ENCODE assay signal across 13 mouse cellular contexts in genomic region chr1:92051489-92052062, GRCm38 (mm10).
DNase-seq lines count a peak whose midpoint lies in the region; ATAC-seq lines count a peak whose summit lies in the region.
"Had no signal": no experiment of that assay in that cellular context is flagged by ENCODE, and none has a peak within 500 bp of the region (broad histone marks: within the 10 kb centered on the region; RNA-seq: fewer than 3 reads in every experiment).

No protein-coding gene starts in this region.

- H3K27ac ChIP-seq in midbrain, embryonic 15.5 days: no peak overlapping the region
- H3K27ac ChIP-seq in midbrain, embryonic 14.5 days (replicated peaks; ENCODE audit: low read depth, low read length): no peak overlapping the region
- no peak overlapping the region; the same call in 1 of the 2 replicates for H3K27ac ChIP-seq in lung, embryonic 15.5 days
- H3K27ac ChIP-seq: limb, embryonic 10.5 days; midbrain, embryonic 12.5 days; neural tube, embryonic 15.5 days had no signal

- no peak overlapping the region for H3K9ac ChIP-seq in midbrain, embryonic 15.5 days
- H3K9ac ChIP-seq in midbrain, embryonic 14.5 days (replicated peaks; ENCODE audit: low read length): no peak overlapping the region
- H3K9ac ChIP-seq in lung, embryonic 15.5 days: no peak overlapping the region
- H3K9ac ChIP-seq: midbrain, embryonic 12.5 days; neural tube, embryonic 15.5 days had no signal

- no peak overlapping the region for H3K4me2 ChIP-seq in midbrain, embryonic 15.5 days
- no peak overlapping the region for H3K4me2 ChIP-seq in midbrain, embryonic 14.5 days (ENCODE audit: low read length)
- H3K4me2 ChIP-seq in lung, embryonic 15.5 days: no peak overlapping the region
- H3K4me2 ChIP-seq: midbrain, embryonic 12.5 days; neural tube, embryonic 15.5 days had no signal

- H3K27me3 ChIP-seq in midbrain, embryonic 15.5 days (replicated peaks): no peaks in the 10 kb centered on the region
- H3K27me3 ChIP-seq in midbrain, embryonic 14.5 days (ENCODE audit: control insufficient read depth, insufficient read depth, low read length): no peaks in the 10 kb centered on the region
- no peaks in the 10 kb centered on the region for H3K27me3 ChIP-seq in lung, embryonic 15.5 days
- H3K27me3 ChIP-seq: midbrain, embryonic 12.5 days; neural tube, embryonic 15.5 days had no signal

- no peak overlapping the region for H3K4me3 ChIP-seq in midbrain, embryonic 15.5 days
- H3K4me3 ChIP-seq in midbrain, embryonic 14.5 days (replicated peaks; ENCODE audit: low read depth, low read length): no peak overlapping the region
- no peak overlapping the region for H3K4me3 ChIP-seq in lung, embryonic 15.5 days
- H3K4me3 ChIP-seq: erythroblast, embryonic 14.5 days; limb, embryonic 10.5 days; midbrain, embryonic 12.5 days; neural tube, embryonic 15.5 days had no signal

- WGBS in midbrain, embryonic 15.5 days: 88% methylated on average over 4 of the region's 4 CpGs
- 92% methylated on average over 4 of the region's 4 CpGs for WGBS in midbrain, embryonic 14.5 days
- 63% methylated on average over 4 of the region's 4 CpGs for WGBS in lung, embryonic 15.5 days

- no peak for DNase-seq in midbrain, embryonic 14.5 days
- peak; percentile 59 for DNase-seq in induced T-regulatory cell, adult 2 months (ENCODE audit: low read depth)
- peak; percentile 16 for DNase-seq in thymus, postnatal 25 days
- DNase-seq in urinary bladder, postnatal 4 days (ENCODE audit: low spot score in 2 of 2): no peak
- DNase-seq in kidney, postnatal 25 days: no peak
- DNase-seq: cerebellum, postnatal 36 days; right cerebral cortex, postnatal 4 days had no signal

- no peaks in the 10 kb centered on the region for H3K9me3 ChIP-seq in midbrain, embryonic 15.5 days
- no peaks in the 10 kb centered on the region for H3K9me3 ChIP-seq in midbrain, embryonic 14.5 days (ENCODE audit: control insufficient read depth, low read length)
- H3K9me3 ChIP-seq in lung, embryonic 15.5 days: no peaks in the 10 kb centered on the region
- H3K9me3 ChIP-seq: limb, embryonic 10.5 days; midbrain, embryonic 12.5 days; neural tube, embryonic 15.5 days had no signal

- H3K36me3 ChIP-seq in midbrain, embryonic 15.5 days (replicated peaks): no peaks in the 10 kb centered on the region
- H3K36me3 ChIP-seq in midbrain, embryonic 14.5 days (ENCODE audit: control insufficient read depth, insufficient read depth, low read length): no peaks in the 10 kb centered on the region
- no peaks in the 10 kb centered on the region for H3K36me3 ChIP-seq in lung, embryonic 15.5 days
- H3K36me3 ChIP-seq: limb, embryonic 10.5 days; midbrain, embryonic 12.5 days; neural tube, embryonic 15.5 days had no signal

- peaks cover 10% of the 10 kb centered on the region; the same call in 1 of the 2 replicates for H3K4me1 ChIP-seq in midbrain, embryonic 15.5 days
- no peaks in the 10 kb centered on the region for H3K4me1 ChIP-seq in midbrain, embryonic 14.5 days (ENCODE audit: control insufficient read depth, insufficient read depth, low read length)
- H3K4me1 ChIP-seq in lung, embryonic 15.5 days: peaks cover 45% of the 10 kb centered on the region

- 0 out of 2 replicates have a peak, but pooled peaks have one; percentile 37 for ATAC-seq in midbrain, embryonic 15.5 days (replicated peaks)
- no peak for ATAC-seq in midbrain, embryonic 14.5 days (ENCODE audit: low FRiP score, low TSS enrichment)
- ATAC-seq in lung, embryonic 15.5 days (ENCODE audit: borderline replicate concordance, extremely low read depth, low FRiP score, low TSS enrichment): peak; percentile 46

Comparison
In these comparisons a context has a peak if more than half of its experiments do, and no peak if none do; other contexts are left out.
1. DNase-seq: peak in induced T-regulatory cell, adult 2 months (single experiment) and thymus, postnatal 25 days (single experiment); none in midbrain, embryonic 14.5 days (single experiment), urinary bladder, postnatal 4 days (0 of 2) and kidney, postnatal 25 days (0 of 2).